Mouse (Mus musculus): Measurements from ENCODE around the gene Dgkd. TPM values are rescaled to one million over a fixed set of nuclear protein-coding genes. Genes with fewer than 3 reads are reported as not detected.

Dgkd gene
- polyA plus RNA-seq, 1 experiment: 109 TPM

DNA sequence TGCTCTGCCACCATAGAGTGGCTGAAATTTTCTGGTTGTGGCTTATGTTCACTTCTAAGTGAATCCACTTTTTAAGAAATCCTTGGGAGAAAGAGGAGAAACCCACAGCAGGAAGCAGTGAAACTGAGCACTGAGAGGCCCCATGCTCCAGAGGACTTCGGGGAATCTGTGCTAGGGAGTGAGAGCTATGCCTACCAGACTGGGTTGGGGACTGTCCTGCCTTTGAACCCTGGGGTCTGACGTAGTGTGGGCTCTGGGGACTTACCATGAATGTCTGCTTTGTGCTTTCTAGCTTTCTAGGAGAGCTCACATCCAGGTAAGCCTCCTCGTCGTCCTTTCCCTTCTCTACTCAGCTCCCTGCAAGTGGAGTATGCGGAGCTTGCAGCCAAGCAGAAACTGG lies 16.1 kb upstream of the Dgkd start:
- no peak overlapping the region for H3K27ac ChIP-seq (ENCODE audit: insufficient read depth, low read length)
- TF ChIP-seq POLR2A (IDR thresholded peaks at IDR 0.05; ENCODE audit: borderline replicate concordance, insufficient read depth, low read length) (no peak), CTCF (IDR thresholded peaks at IDR 0.05; ENCODE audit: borderline replicate concordance, insufficient read depth, low read depth, low read length) (no peak)
- H3K4me3 ChIP-seq (replicated peaks; ENCODE audit: insufficient read depth, low read depth, low read length): no peak overlapping the region
- H3K27me3 ChIP-seq (ENCODE audit: control insufficient read depth, insufficient read depth, low read length): no peaks in the 10 kb centered on the region
- WGBS: 59% methylated on average over 5 of the region's 5 CpGs
- no peak for DNase-seq
- H3K4me1 ChIP-seq (ENCODE audit: control insufficient read depth, insufficient read depth, low read length): no peaks in the 10 kb centered on the region

GRCm38 (mm10) chr1:87840411-87841208 lies 12.5 kb upstream of the Dgkd start:
- no peaks in the 10 kb centered on the region for H3K27me3 ChIP-seq (ENCODE audit: control insufficient read depth, insufficient read depth, low read length)

DNA sequence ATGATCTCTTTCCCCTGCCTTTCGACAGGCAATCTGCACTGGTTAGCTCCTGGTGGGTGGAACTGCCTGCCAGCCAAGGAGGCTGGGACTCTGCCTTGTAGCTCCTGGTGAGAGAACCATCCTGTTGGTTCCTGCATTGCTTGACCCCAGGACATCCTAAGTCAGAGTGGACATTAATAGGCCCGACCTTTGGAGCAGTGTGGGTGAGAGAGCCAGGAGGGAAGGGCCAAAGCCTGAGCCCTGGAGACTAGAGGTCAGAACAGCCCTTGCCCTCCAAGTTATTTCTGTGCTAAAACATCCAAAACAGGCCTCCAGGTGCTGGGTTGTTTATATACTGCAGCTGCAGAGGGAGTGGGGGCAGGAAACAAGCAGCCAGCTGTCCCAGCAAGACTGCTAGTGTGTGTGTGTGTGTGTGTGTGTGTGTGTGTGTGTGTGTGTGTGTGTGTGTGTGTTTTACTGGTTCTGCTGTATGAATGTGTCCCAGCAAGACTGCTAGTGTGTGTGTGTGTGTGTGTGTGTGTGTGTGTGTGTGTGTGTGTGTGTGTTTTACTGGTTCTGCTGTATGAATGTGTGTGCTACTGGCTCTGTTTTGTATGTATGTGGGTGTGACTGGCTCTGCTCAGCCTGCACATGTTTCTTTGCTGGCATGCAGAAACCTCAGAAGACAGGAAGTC lies 6.1 kb upstream of the Dgkd start:
- H3K4me1 ChIP-seq (ENCODE audit: control insufficient read depth, insufficient read depth, low read length): peaks cover 13% of the 10 kb centered on the region
- H3K27ac ChIP-seq (ENCODE audit: insufficient read depth, low read length): no peak overlapping the region
- 15% methylated on average over 2 of the region's 2 CpGs for WGBS
- H3K27me3 ChIP-seq (ENCODE audit: control insufficient read depth, insufficient read depth, low read length): no peaks in the 10 kb centered on the region
- DNase-seq: no peak
- TF ChIP-seq POLR2A (IDR thresholded peaks at IDR 0.05; ENCODE audit: borderline replicate concordance, insufficient read depth, low read length) (no peak), CTCF (IDR thresholded peaks at IDR 0.05; ENCODE audit: borderline replicate concordance, insufficient read depth, low read depth, low read length) (no peak)
- no peak overlapping the region for H3K4me3 ChIP-seq (replicated peaks; ENCODE audit: insufficient read depth, low read depth, low read length)

More at GRCm38 (mm10) chr1:87840411-87841208, 12.5 kb upstream of the Dgkd start:
- TF ChIP-seq POLR2A (IDR thresholded peaks at IDR 0.05; ENCODE audit: borderline replicate concordance, insufficient read depth, low read length) (no peak), CTCF (IDR thresholded peaks at IDR 0.05; ENCODE audit: borderline replicate concordance, insufficient read depth, low read depth, low read length) (no peak)
- Histone ChIP-seq H3K4me1 (ENCODE audit: control insufficient read depth, insufficient read depth, low read length) (no peaks in the 10 kb centered on the region), H3K27ac (ENCODE audit: insufficient read depth, low read length) (no peak overlapping the region), H3K4me3 (replicated peaks; ENCODE audit: insufficient read depth, low read depth, low read length) (no peak overlapping the region)
- no peak for DNase-seq
- WGBS: 81% methylated on average over 11 of the region's 11 CpGs

- no peak for DNase-seq
- Histone ChIP-seq H3K4me3 (replicated peaks; ENCODE audit: insufficient read depth, low read depth, low read length) (no peak overlapping the region), H3K27ac (ENCODE audit: insufficient read depth, low read length) (no peak overlapping the region), H3K4me1 (ENCODE audit: control insufficient read depth, insufficient read depth, low read length) (peaks cover 13% of the 10 kb centered on the region), H3K27me3 (ENCODE audit: control insufficient read depth, insufficient read depth, low read length) (no peaks in the 10 kb centered on the region)
- TF ChIP-seq CTCF (IDR thresholded peaks at IDR 0.05; ENCODE audit: borderline replicate concordance, insufficient read depth, low read depth, low read length): no peak
- no peak for TF ChIP-seq POLR2A (IDR thresholded peaks at IDR 0.05; ENCODE audit: borderline replicate concordance, insufficient read depth, low read length)
- WGBS: 59% methylated on average over 4 of the region's 4 CpGs
Observed at GRCm38 (mm10) chr1:87847475-87848168, 5.5 kb upstream of the Dgkd start.

GRCm38 (mm10) chr1:87848237-87848996 lies 4.7 kb upstream of the Dgkd start:
- no peak overlapping the region for H3K4me3 ChIP-seq (replicated peaks; ENCODE audit: insufficient read depth, low read depth, low read length)
- H3K27ac ChIP-seq (ENCODE audit: insufficient read depth, low read length): no peak overlapping the region
- WGBS: 30% methylated on average over 11 of the region's 11 CpGs
- no peak for TF ChIP-seq CTCF (IDR thresholded peaks at IDR 0.05; ENCODE audit: borderline replicate concordance, insufficient read depth, low read depth, low read length)
- TF ChIP-seq POLR2A (IDR thresholded peaks at IDR 0.05; ENCODE audit: borderline replicate concordance, insufficient read depth, low read length): no peak
- no peaks in the 10 kb centered on the region for H3K27me3 ChIP-seq (ENCODE audit: control insufficient read depth, insufficient read depth, low read length)
- H3K4me1 ChIP-seq (ENCODE audit: control insufficient read depth, insufficient read depth, low read length): peaks cover 13% of the 10 kb centered on the region
- DNase-seq: peak; percentile 32 to 41

DNA sequence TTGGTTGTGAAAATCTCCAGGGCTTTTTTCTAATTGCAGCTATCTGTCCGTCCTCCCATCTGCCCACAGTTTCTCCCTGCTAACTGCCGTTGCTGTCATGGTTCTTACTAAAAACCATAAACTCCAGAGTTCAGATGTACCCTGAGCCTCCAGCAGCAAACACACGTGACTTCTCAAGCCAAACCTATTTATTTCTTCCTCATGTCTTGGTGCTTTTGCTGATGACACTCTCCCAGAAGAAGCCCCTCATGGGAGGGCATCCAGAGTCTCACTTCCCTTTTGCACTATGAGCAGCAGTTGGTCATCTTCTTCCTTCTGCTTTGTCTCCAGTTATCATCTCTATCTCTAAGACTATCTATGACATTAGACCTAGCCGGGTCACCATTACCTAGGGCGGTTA lies 3.8 kb upstream of the Dgkd start:
- 70% methylated on average over 5 of the region's 5 CpGs for WGBS
- no peak overlapping the region for H3K27ac ChIP-seq (ENCODE audit: insufficient read depth, low read length)
- peaks cover 13% of the 10 kb centered on the region for H3K4me1 ChIP-seq (ENCODE audit: control insufficient read depth, insufficient read depth, low read length)
- DNase-seq: no peak
- TF ChIP-seq CTCF (IDR thresholded peaks at IDR 0.05; ENCODE audit: borderline replicate concordance, insufficient read depth, low read depth, low read length) (no peak), POLR2A (IDR thresholded peaks at IDR 0.05; ENCODE audit: borderline replicate concordance, insufficient read depth, low read length) (no peak)
- no peaks in the 10 kb centered on the region for H3K27me3 ChIP-seq (ENCODE audit: control insufficient read depth, insufficient read depth, low read length)
- H3K4me3 ChIP-seq (replicated peaks; ENCODE audit: insufficient read depth, low read depth, low read length): no peak overlapping the region

DNA sequence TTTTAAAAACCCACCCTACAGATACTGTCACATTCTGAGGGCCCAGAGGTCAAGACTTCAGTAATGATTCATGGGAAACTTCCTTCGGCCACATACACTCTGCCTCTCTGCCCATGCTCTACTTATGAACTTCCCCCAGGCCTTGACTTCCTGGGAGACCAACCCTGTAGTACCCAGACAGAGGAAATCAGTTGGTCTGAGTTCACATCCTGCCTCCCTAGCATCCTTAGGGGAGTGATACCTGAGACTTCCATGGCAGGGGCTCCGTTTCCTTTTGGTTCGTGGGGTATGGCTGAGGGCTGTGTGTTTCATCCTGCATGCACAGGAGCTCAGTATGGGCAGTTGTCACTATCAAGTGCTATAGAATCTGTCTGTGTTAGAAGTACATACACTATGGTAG lies 1.7 kb upstream of the Dgkd start:
- Histone ChIP-seq H3K27me3 (ENCODE audit: control insufficient read depth, insufficient read depth, low read length) (no peaks in the 10 kb centered on the region), H3K27ac (ENCODE audit: insufficient read depth, low read length) (no peak overlapping the region), H3K4me1 (ENCODE audit: control insufficient read depth, insufficient read depth, low read length) (peaks cover 13% of the 10 kb centered on the region), H3K4me3 (replicated peaks; ENCODE audit: insufficient read depth, low read depth, low read length) (no peak overlapping the region)
- 95% methylated on average over 3 of the region's 3 CpGs for WGBS
- no peak for DNase-seq
- no peak for TF ChIP-seq POLR2A (IDR thresholded peaks at IDR 0.05; ENCODE audit: borderline replicate concordance, insufficient read depth, low read length)
- no peak for TF ChIP-seq CTCF (IDR thresholded peaks at IDR 0.05; ENCODE audit: borderline replicate concordance, insufficient read depth, low read depth, low read length)
